Mouse (Mus musculus) forebrain, postnatal 0 days (tissue): ENCODE results near the gene Ppil3. TPM values are rescaled to one million over a fixed set of nuclear protein-coding genes. Genes with fewer than 3 reads are reported as not detected.

Experiments used
- ATAC-seq: fragments of 200-750 bp; cut with Nextera tagmentation; 2 replicates; pipeline ENCODE4 v1.8.0; 2017; ENCODE audit warnings: mild to moderate bottlenecking, moderate library complexity
- DNase-seq: peaks from one replicate; pipeline ENCODE4 v3.0.0-alpha.2; 2015
- H3K27ac ChIP-seq: fragments of 300-500 bp; sonication (generic); 2 replicates; pipeline ENCODE4 v1.5.1; 2014; ENCODE audit warnings: low read depth, mild to moderate bottlenecking, antibody characterized with exemption, low read length, moderate library complexity, mixed read lengths
- H3K27me3 ChIP-seq: fragments of 300-500 bp; sonication (generic); 2 replicates; pipeline ENCODE4 v1.6.1; 2014; ENCODE audit warnings: mild to moderate bottlenecking, low read length, mixed read lengths; ENCODE audit not compliant: insufficient read depth
- H3K36me3 ChIP-seq: fragments of 300-500 bp; sonication (generic); 2 replicates; pipeline ENCODE4 v1.6.1; 2014; ENCODE audit warnings: mild to moderate bottlenecking, moderate library complexity; ENCODE audit not compliant: insufficient read depth
- H3K4me1 ChIP-seq: fragments of 300-500 bp; sonication (generic); 2 replicates; pipeline ENCODE4 v1.6.1; 2014; ENCODE audit warnings: antibody characterized with exemption; ENCODE audit not compliant: insufficient read depth
- H3K4me2 ChIP-seq: fragments of 300-500 bp; sonication (generic); 2 replicates; pipeline ENCODE4 v1.6.1; 2014; ENCODE audit warnings: low read depth, mild to moderate bottlenecking, moderate library complexity
- H3K4me3 ChIP-seq: fragments of 300-500 bp; sonication (generic); 2 replicates; pipeline ENCODE4 v1.5.1; 2014; ENCODE audit warnings: low read depth, low read length, mixed read lengths
- H3K9ac ChIP-seq: fragments of 300-500 bp; sonication (generic); 2 replicates; pipeline ENCODE4 v1.6.1; 2014; ENCODE audit warnings: mild to moderate bottlenecking
- H3K9me3 ChIP-seq: fragments of 300-500 bp; sonication (generic); 2 replicates; pipeline ENCODE4 v1.6.1; 2016; ENCODE audit warnings: low read length
- CTCF ChIP-seq: sonication (generic); IDR thresholded peaks from 2 replicates; pipeline ENCODE4 v1.5.1; 2016; ENCODE audit warnings: antibody characterized with exemption, control low read depth, low read depth
- WGBS: fragments of 180-500 bp; shearing (Covaris S2); extraction: QIAGEN DNeasy Blood & Tissue Kit; methylation state at CpG from one replicate; pipeline ENCODE4 v1.1.7; 2014; 5-methylcytosine and 5-hydroxymethylcytosine counted together
- polyA plus RNA-seq: library from polyadenylated mRNA; unstranded; fragments of >200 nt; fragmentation: Nextera tagmentation; extraction: Ambion mirVana; gene quantifications from 2 replicates; pipeline ENCODE4 v1.2.1, GENCODE M21; 2015
- total RNA-seq: library from RNA; depleted of rRNA; stranded (reverse); fragments of >200 nt; gene quantifications from 2 replicates; pipeline ENCODE4 v1.2.3, GENCODE M21; 2014

The Ppil3 gene
- total and polyA plus RNA-seq, 2 experiments from 2014 or later, result 29.0 to 55.4 TPM

DNA sequence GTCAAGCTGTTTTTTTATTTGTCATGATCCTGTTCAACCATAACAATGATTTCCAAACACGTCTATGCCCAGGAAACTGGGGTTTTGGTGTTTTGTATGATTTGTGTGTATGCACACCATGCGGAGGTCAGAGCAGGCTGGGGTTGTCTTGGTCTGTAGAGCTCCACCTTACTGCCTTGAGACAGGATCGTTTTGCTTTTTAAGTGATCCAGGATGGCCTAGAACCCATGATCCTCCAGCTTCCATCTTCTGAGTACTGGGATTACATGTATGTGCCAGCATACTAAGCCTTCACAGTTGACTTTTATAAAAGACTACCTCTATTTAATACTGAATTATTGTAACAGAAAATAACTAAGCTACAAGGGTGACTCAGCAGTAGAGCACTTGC is 35.1 kb downstream of the Ppil3 start:
- no peaks in the 10 kb centered on the region for H3K4me1 ChIP-seq
- peaks cover 60% of the 10 kb centered on the region for H3K36me3 ChIP-seq
- TF ChIP-seq CTCF, result no peak
- ATAC-seq (no peak), DNase-seq (no peak)
- H3K27ac ChIP-seq, result no peak overlapping the region
- H3K4me2 ChIP-seq, result no peak overlapping the region
- no peak overlapping the region for H3K4me3 ChIP-seq
- no peaks in the 10 kb centered on the region for H3K9me3 ChIP-seq
- H3K9ac ChIP-seq, result no peak overlapping the region
- whole genome bisulfite sequencing, result 84% methylated on average over 3 of the region's 3 CpGs
- no peaks in the 10 kb centered on the region for H3K27me3 ChIP-seq

DNA sequence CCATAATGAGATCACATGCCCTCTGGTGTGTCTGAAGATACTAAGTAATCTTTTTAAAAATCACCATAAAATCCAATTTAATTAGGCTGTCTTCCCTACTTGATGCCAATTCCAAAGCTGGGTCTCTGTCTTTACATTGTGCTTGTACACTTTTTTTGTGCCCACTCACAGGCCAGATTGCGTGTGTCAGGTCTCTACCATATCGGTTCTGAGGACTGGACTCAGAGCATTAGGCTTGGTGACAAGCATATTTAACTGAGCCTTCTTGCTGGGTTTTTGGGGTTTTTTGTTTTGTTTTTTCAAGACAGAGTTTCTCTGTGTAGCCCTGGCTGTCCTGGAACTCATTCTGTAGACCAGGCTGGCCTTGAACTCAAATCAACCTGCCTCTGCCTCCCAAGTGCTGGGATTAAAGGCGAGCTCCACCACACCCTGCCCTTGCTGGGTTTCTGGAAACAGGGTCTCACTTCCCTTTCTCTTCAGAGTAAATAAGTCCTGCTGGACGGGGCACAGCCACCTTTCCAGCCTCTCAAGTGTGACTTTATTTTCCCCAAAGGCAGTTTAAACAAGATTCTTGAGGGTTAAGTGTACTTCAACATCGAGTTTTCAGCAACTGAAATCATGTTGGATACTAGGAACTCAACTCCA is 35.6 kb downstream of the Ppil3 start:
- no peaks in the 10 kb centered on the region for H3K9me3 ChIP-seq
- WGBS, result 79% methylated on average over 5 of the region's 5 CpGs
- no peak overlapping the region for H3K9ac ChIP-seq
- no peak for ATAC-seq
- H3K4me1 ChIP-seq, result no peaks in the 10 kb centered on the region
- H3K4me2 ChIP-seq, result no peak overlapping the region
- no peak for TF ChIP-seq CTCF
- H3K4me3 ChIP-seq, result no peak overlapping the region
- no peak overlapping the region for H3K27ac ChIP-seq
- peaks cover 56% of the 10 kb centered on the region for H3K36me3 ChIP-seq
- no peak for DNase-seq
- H3K27me3 ChIP-seq, result no peaks in the 10 kb centered on the region

DNA sequence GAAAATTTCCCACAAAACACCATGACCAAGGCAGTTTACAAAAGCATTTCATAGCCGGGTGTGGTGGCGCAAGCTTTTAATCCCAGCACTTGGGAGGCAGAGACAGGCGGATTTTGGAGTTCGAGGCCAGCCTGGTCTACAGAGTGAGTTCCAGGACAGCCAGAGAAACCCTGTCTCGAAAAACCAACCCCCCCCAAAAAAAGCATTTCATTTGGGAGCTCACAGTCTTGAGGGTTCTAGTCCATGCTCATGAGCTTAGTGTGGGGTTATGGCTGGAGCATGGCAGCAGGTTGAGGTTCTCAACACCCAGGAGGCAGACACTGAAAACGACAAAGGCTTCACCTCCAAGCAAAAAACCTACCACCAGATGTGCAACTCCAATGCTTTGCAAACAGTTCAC is 37.1 kb downstream of the Ppil3 start:
- Histone ChIP-seq H3K27me3 (no peaks in the 10 kb centered on the region), H3K4me1 (no peaks in the 10 kb centered on the region), H3K36me3 (peaks cover 55% of the 10 kb centered on the region), H3K27ac (no peak overlapping the region), H3K9ac (no peak overlapping the region), H3K4me3 (no peak overlapping the region), H3K4me2 (no peak overlapping the region), H3K9me3 (no peaks in the 10 kb centered on the region)
- ATAC-seq (no peak), DNase-seq (no peak)
- 84% methylated on average over 6 of the region's 6 CpGs for WGBS
- no peak for TF ChIP-seq CTCF

DNA sequence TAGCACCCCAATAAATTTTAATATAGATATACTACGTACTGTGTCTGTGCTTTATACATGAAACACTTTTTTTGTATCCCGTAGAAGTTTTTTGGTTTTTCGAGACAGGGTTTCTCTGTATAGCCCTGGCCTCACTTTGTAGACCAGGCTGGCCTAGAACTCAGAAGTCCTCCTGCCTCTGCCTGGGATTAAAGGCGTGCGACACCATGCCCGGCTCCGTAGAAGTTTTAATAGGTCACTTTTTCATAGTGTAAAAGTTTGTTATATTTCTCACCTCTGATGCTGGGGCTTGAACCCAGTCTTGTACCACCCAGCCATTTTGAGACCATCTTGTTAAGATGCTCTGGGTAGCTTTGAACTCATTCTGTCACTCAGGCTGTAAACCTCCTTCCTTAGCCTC is 38.0 kb downstream of the Ppil3 start:
- TF ChIP-seq CTCF, result no peak
- Histone ChIP-seq H3K4me1 (no peaks in the 10 kb centered on the region), H3K27ac (no peak overlapping the region), H3K9ac (no peak overlapping the region), H3K27me3 (no peaks in the 10 kb centered on the region), H3K36me3 (peaks cover 56% of the 10 kb centered on the region), H3K4me3 (no peak overlapping the region), H3K9me3 (no peaks in the 10 kb centered on the region), H3K4me2 (no peak overlapping the region)
- DNase-seq (no peak), ATAC-seq (no peak)
- 96% methylated on average over 7 of the region's 7 CpGs for WGBS

DNA sequence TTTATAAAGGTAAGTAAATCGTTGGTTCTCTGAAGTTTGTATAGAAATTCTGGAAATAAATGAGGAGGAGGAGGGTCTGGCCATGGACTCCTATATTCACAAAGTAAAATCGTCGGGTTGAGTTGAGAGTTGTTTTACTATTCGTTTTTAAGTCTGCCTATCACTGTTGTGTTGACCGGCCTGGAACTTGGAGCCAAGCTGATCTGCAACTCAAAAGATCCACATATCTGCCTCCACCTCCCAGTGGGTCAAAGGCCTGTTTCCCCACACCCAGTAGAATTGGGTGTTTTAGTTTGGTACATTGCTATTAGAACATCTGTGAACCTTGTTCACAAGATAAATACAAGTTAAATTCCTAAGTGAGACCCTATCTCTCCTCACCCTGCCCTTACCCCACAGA is 41.5 kb downstream of the Ppil3 start:
- DNase-seq, result no peak
- ATAC-seq, result no peak
- H3K36me3 ChIP-seq, result peaks cover 62% of the 10 kb centered on the region
- H3K4me3 ChIP-seq, result no peak overlapping the region
- no peak overlapping the region for H3K9ac ChIP-seq
- H3K27ac ChIP-seq, result no peak overlapping the region
- H3K4me2 ChIP-seq, result no peak overlapping the region
- H3K27me3 ChIP-seq, result no peaks in the 10 kb centered on the region
- H3K9me3 ChIP-seq, result no peaks in the 10 kb centered on the region
- H3K4me1 ChIP-seq, result no peaks in the 10 kb centered on the region
- TF ChIP-seq CTCF, result no peak
- WGBS, result 95% methylated on average over 5 of the region's 5 CpGs

DNA sequence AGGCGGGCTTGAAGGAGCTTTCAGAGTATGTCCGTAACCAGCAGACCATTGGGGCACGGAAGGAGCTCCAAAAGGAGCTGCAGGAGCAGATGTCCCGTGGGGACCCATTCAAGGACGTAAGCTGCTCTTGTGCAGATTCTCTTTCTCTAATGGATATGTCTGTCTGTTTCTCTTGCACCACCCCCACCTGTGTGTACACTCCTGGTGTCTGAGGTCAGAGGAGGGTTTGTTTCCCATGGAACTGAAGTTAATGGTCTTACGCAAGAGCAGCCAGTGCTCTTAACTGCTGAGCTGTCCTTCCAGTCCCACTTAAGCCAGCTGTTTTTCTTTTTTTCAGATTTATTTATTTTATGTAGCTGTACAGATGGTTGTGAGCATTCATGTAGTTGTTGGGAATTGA is 43.9 kb downstream of the Ppil3 start:
- Histone ChIP-seq H3K4me3 (no peak overlapping the region), H3K27ac (no peak overlapping the region), H3K27me3 (no peaks in the 10 kb centered on the region), H3K9ac (no peak overlapping the region), H3K36me3 (peaks cover 71% of the 10 kb centered on the region), H3K4me1 (no peaks in the 10 kb centered on the region), H3K9me3 (no peaks in the 10 kb centered on the region), H3K4me2 (no peak overlapping the region)
- DNase-seq (no peak), ATAC-seq (no peak)
- WGBS, result 91% methylated on average over 6 of the region's 6 CpGs
- TF ChIP-seq CTCF, result no peak

DNA sequence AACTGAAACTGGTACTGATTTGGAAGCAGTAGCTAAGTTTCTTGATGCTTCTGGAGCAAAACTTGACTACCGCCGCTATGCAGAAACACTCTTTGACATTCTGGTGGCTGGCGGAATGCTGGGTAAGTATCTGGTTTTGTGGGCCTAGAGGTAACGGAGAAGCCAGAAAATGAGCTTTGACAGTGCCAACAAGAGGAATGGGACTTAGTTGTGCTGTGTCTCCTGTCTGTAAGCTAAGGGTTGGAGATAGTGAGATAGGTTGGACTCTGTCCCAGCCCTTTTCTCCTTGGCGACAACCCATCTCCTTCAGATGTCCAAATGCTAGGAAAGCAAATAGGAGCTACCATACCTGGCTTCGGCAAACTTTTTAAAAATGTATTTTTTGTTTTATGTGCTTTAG is 47.6 kb downstream of the Ppil3 start:
- Histone ChIP-seq H3K9ac (no peak overlapping the region), H3K36me3 (peaks cover 61% of the 10 kb centered on the region), H3K4me1 (no peaks in the 10 kb centered on the region), H3K27me3 (no peaks in the 10 kb centered on the region), H3K9me3 (no peaks in the 10 kb centered on the region), H3K4me3 (no peak overlapping the region), H3K27ac (no peak overlapping the region), H3K4me2 (no peak overlapping the region)
- WGBS, result 89% methylated on average over 6 of the region's 6 CpGs
- ATAC-seq (no peak), DNase-seq (no peak)
- no peak for TF ChIP-seq CTCF
